Mouse (Mus musculus) spleen, postnatal 14 days (tissue): ENCODE results near the gene Bcl2l13.
"Not testable (repeated sequence)": the region's sequence is repeated elsewhere in the genome, so short reads cannot be mapped to it uniquely, and the experiment has no call there.

Experiments used
- DNase-seq, 2 experiments: peaks; one replicate each; pipeline ENCODE4 v3.0.0; 2021 to 2022; ENCODE audit warnings: low spot score in 2 of 2

Gene Bcl2l13

GRCm38 (mm10) chr6:120835474-120836374, at the start of gene Bcl2l13:
Bcl2l13 (plus strand) TSS chr6:120836212.
- DNase-seq = peak; percentile 97 to 99

- DNase-seq = no peak
These were observed 47.9 kb upstream of the Bcl2l13 start for GRCm38 (mm10) chr6:120788068-120788607.

- no peak for DNase-seq
These were observed 47.1 kb upstream of the Bcl2l13 start for GRCm38 (mm10) chr6:120788904-120789303.

GRCm38 (mm10) chr6:120790153-120790552, 45.9 kb upstream of the Bcl2l13 start:
- DNase-seq = no peak

GRCm38 (mm10) chr6:120790717-120791116, 45.3 kb upstream of the Bcl2l13 start:
- DNase-seq = no peak

- no peak for DNase-seq
These were observed 43.1 kb upstream of the Bcl2l13 start for GRCm38 (mm10) chr6:120792947-120793346.

GRCm38 (mm10) chr6:120795422-120796086, 40.5 kb upstream of the Bcl2l13 start:
- DNase-seq = no peak

GRCm38 (mm10) chr6:120796111-120796510, 39.9 kb upstream of the Bcl2l13 start:
- no peak for DNase-seq

- DNase-seq = no peak
These were observed 38.0 kb upstream of the Bcl2l13 start for GRCm38 (mm10) chr6:120798019-120798418.

GRCm38 (mm10) chr6:120798905-120799304, 37.1 kb upstream of the Bcl2l13 start:
- no peak for DNase-seq

- no peak for DNase-seq
These were observed 36.4 kb upstream of the Bcl2l13 start for GRCm38 (mm10) chr6:120799581-120800041.

- no peak for DNase-seq
These were observed 28.8 kb upstream of the Bcl2l13 start for GRCm38 (mm10) chr6:120806999-120807737.

- DNase-seq = no peak
These were observed 28.3 kb upstream of the Bcl2l13 start for GRCm38 (mm10) chr6:120807738-120808081.

GRCm38 (mm10) chr6:120811999-120812398, 24.0 kb upstream of the Bcl2l13 start:
- DNase-seq = not testable (repeated sequence)

- no peak for DNase-seq
These were observed 16.7 kb upstream of the Bcl2l13 start for GRCm38 (mm10) chr6:120819294-120819693.

- DNase-seq = no peak
These were observed 15.9 kb upstream of the Bcl2l13 start for GRCm38 (mm10) chr6:120820144-120820543.

- no peak for DNase-seq
These were observed 15.1 kb upstream of the Bcl2l13 start for GRCm38 (mm10) chr6:120820941-120821340.

- no peak for DNase-seq
These were observed 14.3 kb upstream of the Bcl2l13 start for GRCm38 (mm10) chr6:120821715-120822114.

- peak; percentile 76 to 86 for DNase-seq
These were observed 13.6 kb upstream of the Bcl2l13 start, which contains the start of gene Atp6v1e1 for GRCm38 (mm10) chr6:120822307-120822928. Atp6v1e1 (minus strand) TSS chr6:120822793.

GRCm38 (mm10) chr6:120822937-120823614, 12.9 kb upstream of the Bcl2l13 start:
- no peak for DNase-seq

GRCm38 (mm10) chr6:120830056-120830455, 6.0 kb upstream of the Bcl2l13 start:
- peak; percentile 23 to 29 for DNase-seq
